Mouse (Mus musculus) kidney, postnatal 4 days (tissue): ENCODE measurements at regions not wholly inside any gene's neighbourhood (a gene's known extent, or its start where the extent isn't known, plus 50 kb on each side); places are given as distances from the start of the nearest gene placed in this dataset.
"Not testable (repeated sequence)": the region's sequence is repeated elsewhere in the genome, so short reads cannot be mapped to it uniquely, and the experiment has no call there.

Source experiments
- DNase-seq, 2 experiments: peaks; one replicate each; pipeline ENCODE4 v3.0.0; 2021; ENCODE audit warnings: mixed read lengths in 2 of 2

DNA sequence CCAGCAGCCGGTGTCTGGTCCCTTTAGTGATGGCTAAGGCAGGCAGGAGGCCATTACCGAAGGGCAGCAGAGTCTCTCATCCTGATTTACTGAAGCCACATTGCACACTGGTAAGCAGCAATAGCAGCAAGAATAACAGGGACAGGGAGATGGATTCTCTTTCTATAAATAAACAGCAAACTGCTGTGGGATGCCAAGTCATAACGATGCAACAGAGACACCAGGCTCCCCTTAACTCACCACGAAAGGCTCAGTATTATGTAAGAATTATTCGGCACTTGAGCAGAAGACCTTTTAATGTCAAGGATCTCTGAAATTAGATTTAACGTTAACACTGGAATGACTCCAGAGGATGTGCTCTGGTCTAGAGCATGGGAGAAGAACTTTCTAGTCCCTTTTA, 202.1 kb downstream of the Ddx10 start:
- no peak for DNase-seq

DNA sequence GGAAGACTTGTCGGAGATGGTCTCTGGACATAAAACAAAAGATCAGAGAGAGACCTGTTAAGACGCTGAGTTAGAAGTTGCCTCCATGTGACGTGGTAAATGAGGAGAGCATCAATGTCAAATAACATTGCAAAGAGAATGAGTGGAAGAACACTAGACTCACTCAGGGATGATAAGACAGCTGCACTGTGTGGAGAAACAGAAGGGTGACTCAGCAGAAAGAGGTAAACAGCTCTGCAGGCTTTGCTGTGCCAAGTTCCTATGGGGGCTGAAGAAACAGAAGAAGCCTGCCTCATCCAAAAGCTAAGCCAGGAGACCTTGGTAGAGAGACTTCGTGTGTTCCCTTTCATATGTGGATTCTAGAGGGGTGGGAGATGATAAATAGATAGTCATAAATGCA, 214.1 kb downstream of the Ddx10 start:
- no peak for DNase-seq

DNA sequence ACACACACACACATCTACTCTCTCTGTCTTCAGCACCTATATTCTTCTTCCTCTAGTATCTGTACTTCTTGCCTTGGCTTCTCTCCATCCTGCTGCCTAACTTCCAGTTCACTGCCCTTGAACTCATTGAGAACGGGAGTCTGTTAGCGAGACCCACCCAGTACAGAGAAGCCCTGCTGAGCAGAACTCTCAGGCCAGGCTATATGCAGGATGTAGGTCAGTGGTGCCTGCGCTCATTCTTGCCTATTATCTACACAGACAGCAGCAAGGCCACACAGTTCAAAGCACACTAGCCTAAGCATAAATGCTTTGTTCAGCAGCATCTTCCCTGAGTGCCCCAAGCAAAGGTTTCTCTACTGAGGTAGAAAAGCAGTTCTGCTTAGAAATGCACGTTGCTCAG, 225.8 kb downstream of the Ddx10 start:
- DNase-seq, result no peak

DNA sequence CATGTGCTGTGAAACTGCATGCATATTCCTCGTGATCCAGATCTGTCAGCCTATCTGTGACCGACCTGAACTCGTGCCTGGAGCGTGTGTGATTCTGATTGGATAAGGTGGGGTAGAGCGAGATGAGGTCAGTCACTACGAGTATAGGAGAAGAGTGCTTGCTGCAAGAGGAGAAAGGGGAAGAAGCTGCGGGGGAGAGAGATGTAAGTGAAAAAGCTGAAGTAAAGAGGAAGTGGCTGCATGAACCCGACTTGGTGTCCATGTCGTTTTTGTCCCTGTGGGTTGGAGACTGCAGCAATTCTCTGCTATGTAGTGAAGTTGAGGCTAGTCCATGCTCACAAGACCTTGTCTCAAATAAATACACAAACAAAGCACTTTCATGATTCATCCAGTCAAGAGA, 237.1 kb downstream of the Ddx10 start:
- DNase-seq, result no peak

DNA sequence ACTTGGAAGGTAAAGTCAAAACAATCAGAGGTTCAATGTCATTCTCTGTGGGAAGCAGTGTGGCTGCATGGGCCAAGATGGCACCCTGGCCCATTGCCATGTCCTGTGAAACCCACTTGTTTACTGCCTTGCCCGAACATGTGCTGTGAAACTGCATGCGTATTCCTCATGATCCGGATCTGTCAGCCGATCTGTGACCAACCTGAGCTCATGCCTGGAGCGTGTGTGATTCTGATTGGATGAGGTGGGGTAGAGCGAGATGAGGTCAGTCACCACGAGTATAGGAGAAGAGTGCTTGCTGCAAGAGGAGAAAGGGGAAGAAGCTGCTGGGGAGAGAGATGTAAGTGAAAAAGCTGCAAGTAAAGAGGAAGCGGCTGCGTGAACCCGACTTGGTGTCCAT, 240.5 kb downstream of the Ddx10 start:
- DNase-seq, result no peak

DNA sequence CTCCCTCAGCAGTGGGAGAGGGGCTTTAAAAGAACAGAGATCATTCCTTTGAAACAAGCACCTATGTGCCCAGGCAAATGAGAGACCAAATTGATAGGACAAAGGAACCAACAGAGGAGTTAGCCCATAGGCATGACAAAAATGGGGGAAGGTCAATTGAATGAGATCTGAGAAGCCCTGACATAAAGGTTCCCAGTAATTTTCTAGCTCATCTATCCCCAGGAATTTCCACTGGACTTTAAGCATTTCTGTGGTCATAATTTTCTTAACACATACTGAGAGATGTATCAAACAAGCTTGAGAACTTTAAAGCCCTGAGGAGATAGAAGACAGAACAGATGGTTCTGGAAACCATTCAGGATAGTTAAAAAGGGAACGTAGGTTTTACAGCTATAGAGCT, 241.8 kb downstream of the Ddx10 start:
- DNase-seq, result no peak

DNA sequence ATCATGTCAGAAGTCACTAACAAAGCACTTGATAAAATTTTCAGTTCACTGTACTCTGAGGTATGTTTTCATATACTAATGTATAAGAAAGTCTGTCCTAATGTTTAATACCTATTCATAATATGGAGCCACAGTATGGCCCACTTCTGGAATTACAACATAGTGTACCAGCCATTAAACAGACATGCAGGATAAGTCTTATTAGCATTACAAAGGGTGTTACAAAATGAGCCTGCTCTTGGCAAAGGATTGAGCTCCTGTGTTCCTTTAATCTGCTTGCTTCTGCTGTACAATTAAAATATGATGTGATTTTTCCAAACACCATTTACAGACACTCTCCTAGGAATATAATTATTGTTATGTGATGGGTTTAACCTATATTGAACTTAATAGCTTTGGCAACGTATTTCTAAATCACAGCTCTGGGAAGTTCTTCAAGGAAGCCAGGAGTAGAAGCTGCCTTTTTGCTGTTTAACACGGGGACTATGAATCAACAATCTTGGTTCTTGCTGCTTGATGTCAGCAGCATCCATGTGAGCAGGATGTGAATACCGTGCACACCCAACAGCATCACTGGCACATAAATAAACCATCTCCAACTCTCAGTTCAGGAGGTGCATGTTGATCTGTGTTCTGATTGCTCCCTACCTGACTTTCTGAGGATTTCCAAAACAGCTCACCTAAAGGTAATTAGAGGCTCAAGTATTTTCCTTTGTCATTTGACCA, 243.4 kb downstream of the Ddx10 start:
- no peak for DNase-seq

DNA sequence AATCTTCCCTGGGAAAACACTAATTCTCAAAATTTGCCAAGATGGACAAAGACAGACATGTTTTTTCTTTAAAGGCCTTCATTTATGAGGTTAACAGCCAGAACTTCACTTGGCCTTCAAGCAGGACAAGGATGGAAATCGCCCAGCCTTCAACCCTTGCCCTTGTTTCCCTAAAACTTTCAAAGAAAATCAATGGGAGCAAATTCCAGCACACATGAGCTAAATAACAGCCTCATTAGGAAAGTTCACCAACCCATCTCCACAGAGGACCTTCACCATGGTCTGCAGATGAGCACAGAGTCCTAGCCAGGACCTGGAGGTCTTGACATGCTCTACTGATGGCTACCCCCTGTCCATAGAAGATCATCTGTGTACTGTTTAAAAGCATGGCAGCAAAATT, 271.8 kb downstream of the Ddx10 start:
- DNase-seq, result no peak

DNA sequence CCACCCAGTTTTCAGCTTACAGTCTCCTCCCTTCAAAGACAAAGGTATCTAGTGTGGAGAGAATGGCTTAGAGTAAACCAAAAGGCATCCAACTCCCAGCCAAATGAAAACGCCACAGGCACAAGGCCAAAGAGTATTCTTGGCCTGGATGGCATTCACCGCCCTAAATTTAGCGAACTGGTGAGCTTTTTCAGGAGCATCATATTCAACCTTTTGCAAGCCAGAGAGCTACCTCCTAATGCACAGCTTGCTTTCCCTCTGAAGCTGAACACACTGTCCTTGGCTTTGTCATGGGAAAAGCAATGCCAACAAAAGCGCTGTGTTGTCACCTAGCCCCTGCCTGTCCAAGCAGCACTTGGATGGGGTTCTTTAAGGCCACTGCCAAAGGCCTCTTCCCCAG, 282.2 kb downstream of the Ddx10 start:
- DNase-seq, result no peak

DNA sequence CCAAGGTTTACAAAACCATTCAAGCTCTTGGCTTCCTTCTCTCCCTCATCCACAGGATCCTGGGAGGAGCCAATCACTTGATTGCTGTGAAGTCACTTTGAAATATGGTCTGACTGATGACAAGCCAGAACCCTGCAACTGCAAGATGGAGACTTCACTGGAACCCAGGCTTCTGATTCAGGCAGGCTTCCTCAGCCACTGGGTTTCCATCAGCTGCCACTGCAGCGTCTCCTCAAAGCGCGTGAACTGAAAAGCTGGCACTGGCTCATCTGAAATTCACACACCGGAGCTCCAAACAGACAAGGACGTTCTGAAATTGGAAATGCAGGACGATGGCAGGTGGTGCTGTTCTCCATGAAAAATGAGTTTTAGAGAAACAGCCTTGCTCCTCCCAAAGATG, 280.1 kb upstream of the AI593442 start:
- DNase-seq, result no peak

DNA sequence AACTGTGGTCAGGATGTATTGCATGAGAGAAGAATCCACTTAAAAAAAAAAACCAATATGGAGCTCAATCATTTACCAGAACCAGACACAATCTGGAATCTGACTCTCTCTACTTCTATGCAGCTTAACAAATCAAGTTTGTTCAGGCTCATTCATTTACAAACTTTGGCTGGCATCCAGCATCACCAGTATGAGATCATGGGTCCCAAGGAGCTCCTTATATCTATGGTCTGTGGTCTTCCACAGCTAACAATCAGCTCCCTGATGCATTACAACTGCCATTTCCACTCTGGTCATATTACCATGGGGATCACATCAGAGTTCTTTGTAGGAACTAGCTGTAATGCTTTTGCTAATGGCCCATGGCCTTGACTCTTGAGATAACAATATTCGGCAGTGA, 277.7 kb upstream of the AI593442 start:
- DNase-seq, result peak; percentile 17 to 28

DNA sequence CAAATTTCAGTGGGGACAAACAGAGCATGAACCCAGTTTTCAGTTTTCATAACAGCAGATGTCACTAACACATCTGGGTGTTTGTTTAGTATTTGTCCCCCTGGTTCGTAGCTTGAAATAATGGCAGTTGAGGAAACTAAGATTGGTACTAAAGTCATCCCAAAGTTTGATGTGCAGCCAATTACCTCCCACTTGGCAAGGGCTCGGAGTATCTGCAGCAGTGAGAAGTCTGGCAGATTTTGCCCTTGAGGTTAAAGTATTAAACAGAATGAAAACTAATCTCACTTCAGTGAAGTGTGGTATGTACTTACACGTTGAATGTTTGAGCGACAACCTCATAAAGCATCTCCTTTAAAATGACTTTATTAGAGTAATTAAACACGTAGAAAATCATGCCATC, 264.5 kb upstream of the AI593442 start:
- no peak for DNase-seq

DNA sequence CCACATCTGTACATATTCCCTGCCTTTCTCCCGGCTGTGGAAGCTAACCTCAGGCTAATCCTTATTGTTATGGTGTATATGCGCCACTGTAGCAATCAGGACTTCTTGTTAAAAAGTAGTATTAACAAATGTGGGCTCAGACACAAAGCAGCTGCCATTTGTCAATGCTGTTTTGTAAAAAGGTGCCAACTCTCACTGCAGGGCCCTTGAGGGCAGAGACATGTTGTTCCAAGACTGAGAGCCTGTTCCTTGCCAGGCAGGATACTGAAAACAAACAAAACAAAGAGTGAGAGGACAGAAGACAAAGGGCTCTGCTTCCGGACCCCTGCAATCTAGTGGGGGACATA, 262.0 kb upstream of the AI593442 start:
- DNase-seq, result no peak

DNA sequence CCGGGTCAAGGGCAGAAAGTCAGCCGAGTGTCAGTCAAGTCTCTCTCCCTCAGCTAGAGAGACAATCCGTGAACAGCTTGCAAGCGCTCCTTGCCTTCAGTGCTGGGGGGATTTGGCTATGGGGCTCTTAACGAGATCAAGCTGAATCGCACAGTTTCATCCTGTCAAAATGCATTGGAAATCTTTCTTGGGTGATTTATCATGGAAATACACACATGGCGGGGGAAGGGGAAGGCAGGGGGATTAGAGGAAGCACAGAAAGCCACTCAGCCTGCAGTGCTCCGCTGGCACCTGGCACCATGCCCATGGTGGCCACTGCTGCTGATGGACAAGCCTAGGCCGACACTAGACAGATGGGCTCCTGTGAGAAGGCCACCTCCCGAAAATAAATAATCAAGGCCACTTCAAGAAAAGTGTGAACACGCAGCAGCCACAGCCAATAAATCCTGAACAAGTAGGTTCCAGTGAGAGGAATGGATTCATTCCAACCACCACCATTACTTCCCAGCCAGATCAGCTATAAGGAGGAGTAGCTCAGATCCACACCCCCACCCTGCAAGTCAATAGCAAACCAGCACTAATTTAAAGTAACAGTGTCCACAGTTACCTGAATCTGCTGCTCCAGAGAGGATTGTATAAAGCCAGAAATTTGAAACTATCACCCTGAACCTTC, 261.5 kb upstream of the AI593442 start:
- peak; percentile 10 to 21 for DNase-seq

DNA sequence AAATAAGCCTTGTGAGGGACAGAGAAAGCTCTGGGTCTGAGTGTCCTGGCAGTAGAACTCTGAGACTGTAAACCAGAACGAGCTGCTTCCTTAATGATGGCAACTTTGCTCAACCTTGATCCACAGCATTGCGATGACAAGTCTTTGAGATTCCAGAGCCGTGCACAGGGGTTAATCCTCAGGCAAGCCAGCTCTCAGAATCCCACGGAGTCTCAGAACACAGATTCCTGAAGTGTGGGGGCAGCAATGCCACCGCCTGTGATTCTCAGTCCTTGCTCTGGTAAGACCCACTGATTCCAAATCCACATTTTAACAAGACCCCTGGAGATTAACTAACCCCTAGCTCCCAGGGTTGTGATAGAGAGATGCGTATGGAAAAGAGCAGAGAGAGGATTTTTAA, 255.5 kb upstream of the AI593442 start:
- no peak for DNase-seq

DNA sequence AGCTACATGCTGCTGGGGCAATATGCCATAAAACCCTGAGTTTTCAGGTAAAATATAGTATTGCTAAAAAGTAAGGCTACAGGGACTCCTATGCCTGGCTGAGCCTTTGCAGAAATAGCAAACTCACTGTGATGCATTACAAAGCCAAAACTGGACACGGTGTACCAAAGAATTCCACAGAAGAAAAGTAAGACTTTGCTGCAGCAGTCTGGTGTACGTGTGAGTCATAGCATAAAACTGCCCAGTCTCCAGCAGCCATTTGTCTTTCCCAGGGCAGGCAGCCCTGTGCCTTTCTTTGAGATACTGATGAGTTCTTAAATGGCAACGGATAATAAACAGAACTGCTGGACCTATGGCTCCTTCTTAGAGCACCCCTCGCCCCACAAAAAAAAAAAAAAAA, 237.9 kb upstream of the AI593442 start:
- DNase-seq, result no peak

DNA sequence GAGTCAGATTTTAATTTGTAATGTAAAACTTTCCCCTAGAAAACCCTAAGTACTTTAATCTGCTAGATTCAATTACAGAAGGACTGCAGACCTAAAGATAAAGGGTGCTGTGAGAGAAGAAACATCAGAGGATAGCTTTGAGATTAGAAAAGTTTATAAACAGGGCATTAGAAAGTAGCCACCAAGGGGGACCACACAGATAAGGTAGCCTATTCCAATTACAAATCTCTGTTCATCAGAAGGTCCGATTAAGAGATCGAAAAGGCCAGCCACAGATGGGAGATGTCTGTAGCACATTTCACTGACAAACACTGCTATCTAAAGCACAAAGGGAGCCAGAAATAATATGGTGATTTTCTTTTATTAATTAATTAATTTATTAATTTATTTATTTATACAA, 209.1 kb upstream of the AI593442 start:
- DNase-seq, result not testable (repeated sequence)

DNA sequence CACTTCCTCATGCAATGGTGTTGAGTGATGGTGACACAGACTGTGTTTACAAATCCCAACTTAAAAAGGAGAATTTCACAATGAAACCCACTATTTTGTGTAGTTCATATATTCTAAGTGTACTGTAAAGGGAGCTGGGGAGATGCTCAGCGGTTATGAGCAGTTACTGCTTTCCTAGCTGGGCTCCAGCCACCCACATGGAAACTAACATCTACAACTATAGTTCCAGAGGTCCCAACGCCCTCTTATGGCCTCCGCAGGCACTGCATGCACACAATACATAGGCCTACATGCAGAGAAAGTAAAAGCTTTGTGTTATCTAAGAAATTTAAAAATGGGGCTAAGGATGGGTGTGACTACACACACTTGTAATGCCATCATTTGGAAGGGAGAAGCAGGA, 208.4 kb upstream of the AI593442 start:
- DNase-seq, result not testable (repeated sequence)

DNA sequence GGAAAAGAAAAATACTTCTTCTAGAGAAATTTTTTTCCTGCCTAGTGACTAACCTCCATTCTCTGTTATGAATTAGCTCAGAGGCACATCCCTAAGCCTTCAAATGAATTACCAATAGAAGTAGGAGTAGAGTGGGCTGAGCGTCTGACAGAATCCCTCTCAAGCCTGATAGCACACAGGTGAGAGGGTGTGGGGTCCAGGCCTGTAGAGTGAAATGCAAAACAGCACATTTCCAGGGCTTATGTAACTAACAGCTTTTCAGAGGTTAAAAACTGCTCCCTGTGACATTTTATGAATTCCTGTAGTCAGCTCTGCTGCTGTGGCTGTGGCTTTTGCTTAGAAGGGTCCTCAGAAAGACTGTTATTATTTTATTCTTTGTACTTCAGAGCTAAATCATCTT, 187.7 kb upstream of the AI593442 start:
- no peak for DNase-seq

DNA sequence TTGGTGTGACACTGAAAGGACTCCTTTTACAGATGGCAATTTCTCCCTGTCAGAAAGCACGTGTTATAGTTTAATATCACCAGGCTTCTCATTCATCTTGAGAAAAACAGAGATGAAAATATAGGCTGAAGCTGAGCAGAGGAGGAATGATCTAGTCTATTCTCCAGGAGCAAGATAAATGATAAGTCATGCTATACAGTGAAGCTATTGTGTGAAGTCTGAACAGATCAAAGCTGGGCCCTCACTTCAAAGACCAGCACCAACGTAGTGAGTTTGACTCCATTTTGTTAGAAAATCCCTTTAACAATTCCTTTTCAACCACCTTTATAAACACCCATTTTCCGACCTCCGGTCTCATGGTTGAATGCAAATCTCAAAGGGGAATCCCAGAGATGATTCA, 180.7 kb upstream of the AI593442 start:
- no peak for DNase-seq

DNA sequence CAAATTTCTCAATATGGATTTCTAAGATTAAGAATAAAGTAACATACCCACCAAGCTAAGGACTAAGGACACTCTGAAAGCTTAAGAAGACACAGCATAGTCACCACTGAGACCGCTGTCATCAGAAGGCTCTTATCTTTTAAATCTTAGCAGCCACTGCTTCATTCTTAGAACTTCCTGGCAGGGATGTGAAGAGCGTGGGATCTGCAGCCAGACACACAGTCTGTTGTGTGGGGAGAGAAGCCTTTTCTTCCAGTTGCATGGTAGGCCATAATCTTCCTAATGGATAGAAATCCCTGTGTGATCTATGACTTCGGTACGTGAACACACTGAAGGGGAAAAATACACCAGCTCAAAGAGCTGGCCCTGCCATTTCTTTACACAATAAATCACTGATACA, 178.8 kb upstream of the AI593442 start:
- no peak for DNase-seq

DNA sequence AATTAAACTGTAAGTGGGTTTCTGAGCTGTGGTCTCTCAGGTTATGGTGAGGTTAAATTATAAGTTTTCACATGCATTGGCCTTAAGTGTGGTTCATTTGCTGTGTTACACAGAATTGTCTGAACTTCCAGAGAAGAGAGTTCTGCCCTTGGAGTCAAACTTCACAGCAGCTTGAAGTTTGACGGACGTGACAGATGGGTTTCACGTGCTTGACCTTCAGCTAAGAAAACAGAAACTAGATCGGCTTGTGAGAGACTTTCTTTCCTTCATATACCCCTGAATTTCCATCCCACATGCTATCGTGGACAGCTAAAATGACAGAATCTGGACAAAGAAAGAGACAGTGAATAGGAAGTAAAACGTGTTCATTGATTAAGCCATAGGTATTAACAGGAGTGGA, 173.8 kb upstream of the AI593442 start:
- no peak for DNase-seq

DNA sequence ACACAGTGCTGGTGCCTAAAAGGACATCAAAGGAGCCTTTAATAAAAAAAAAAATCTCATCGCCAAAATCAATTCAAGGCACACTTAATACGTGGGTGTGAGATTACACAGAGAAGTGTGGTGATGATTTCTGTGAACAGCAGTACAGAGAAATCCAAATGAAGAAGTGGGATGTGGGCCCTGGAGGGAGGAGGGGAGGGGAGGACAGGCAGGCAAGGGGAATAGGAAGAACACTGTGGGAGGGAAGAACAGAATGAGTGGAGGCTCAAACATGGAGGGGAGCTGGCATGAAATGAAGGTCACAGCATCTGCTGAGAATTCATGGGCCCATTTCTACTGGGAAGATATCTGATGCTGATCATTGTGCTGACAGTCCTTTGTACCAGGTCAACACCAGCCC, 171.0 kb upstream of the AI593442 start:
- no peak for DNase-seq

DNA sequence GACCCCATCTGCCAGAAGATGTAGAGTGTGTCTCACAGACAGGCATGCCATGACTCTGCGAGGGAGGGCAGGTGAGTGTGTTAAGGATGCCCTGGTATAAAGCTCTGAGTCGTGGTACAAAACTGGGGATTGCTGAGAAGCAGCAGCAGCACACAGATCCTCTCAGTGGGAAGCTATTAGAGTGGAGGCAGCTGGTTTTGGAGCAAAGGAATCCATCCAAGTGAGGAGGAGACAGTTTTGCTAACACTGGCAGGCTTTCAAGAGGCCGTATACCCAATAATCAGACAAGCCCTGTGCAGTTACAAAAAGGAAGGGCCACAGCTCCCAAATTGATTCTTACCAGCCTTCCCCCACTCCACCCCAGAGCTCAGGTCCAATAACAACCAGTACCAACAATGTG, 170.4 kb upstream of the AI593442 start:
- peak; percentile 1 to 2 for DNase-seq

DNA sequence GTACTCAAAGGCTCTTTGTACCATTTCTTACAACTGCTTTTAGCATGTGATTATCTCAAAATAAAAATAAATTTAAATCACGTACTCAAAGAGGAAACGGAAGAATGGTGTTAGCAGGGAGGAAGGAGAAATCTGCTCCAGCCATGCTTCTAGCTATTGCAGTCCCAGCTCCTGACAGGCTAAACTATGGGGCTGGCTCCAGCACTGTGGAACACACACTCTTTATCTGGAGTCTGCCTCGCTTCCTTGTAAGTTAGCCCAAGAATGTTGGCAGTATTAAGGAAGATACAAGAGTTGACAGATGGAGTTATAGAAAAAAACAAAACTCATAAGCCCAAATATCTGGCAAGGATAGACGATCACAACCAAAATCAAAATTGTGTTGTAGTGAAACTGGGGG, 161.5 kb upstream of the AI593442 start:
- no peak for DNase-seq
